Mouse (Mus musculus): ENCODE data around the gene Wdr20. TPM values are rescaled to one million over a fixed set of nuclear protein-coding genes. Genes with fewer than 3 reads are reported as not detected.
"Not testable (repeated sequence)": the region's sequence is repeated elsewhere in the genome, so short reads cannot be mapped to it uniquely, and the experiment has no call there.

The Wdr20 gene
- polyA plus RNA-seq (2012; ENCODE audit: insufficient read depth, insufficient read length, missing spikeins): 18.4 and 24.8 TPM in 2 replicates

- Histone ChIP-seq H3K4me3 (ENCODE audit: insufficient read depth, low read depth, low read length) (peak within 1 kb of the TSS; percentile 80), H3K27ac (replicated peaks; ENCODE audit: low read depth, low read length) (peak within 1 kb of the TSS; percentile 77), H3K4me1 (ENCODE audit: control insufficient read depth, insufficient read depth, insufficient read length, low read length) (peaks cover 5% of the 10 kb centered on the region; the same call in 1 of the 2 replicates)
Measured at GRCm38 (mm10) chr12:110737170-110738157, at the start of gene Wdr20. TSS of gene Wdr20 (plus strand) at chr12:110737944.

GRCm38 (mm10) chr12:110688921-110689320 is 48.8 kb upstream of the Wdr20 start:
- not testable (repeated sequence) for H3K4me3 ChIP-seq (ENCODE audit: insufficient read depth, low read depth, low read length); H3K27ac ChIP-seq (replicated peaks; ENCODE audit: low read depth, low read length)

GRCm38 (mm10) chr12:110689919-110690643 is 47.7 kb upstream of the Wdr20 start:
- Histone ChIP-seq H3K4me3 (ENCODE audit: insufficient read depth, low read depth, low read length) (no peak overlapping the region), H3K27ac (replicated peaks; ENCODE audit: low read depth, low read length) (no peak overlapping the region), H3K4me1 (ENCODE audit: control insufficient read depth, insufficient read depth, insufficient read length, low read length) (peaks cover 7% of the 10 kb centered on the region)

More at GRCm38 (mm10) chr12:110688921-110689320, 48.8 kb upstream of the Wdr20 start:
- not testable (repeated sequence) for H3K4me1 ChIP-seq (ENCODE audit: control insufficient read depth, insufficient read depth, insufficient read length, low read length)

GRCm38 (mm10) chr12:110693378-110693777 is 44.4 kb upstream of the Wdr20 start:
- H3K27ac ChIP-seq (replicated peaks; ENCODE audit: low read depth, low read length); H3K4me1 ChIP-seq (ENCODE audit: control insufficient read depth, insufficient read depth, insufficient read length, low read length); H3K4me3 ChIP-seq (ENCODE audit: insufficient read depth, low read depth, low read length): not testable (repeated sequence)

- Histone ChIP-seq H3K27ac (replicated peaks; ENCODE audit: low read depth, low read length) (peak overlapping the region; percentile 90), H3K4me3 (ENCODE audit: insufficient read depth, low read depth, low read length) (peak overlapping the region; percentile 94), H3K4me1 (ENCODE audit: control insufficient read depth, insufficient read depth, insufficient read length, low read length) (peaks cover 2% of the 10 kb centered on the region; the same call in 1 of the 2 replicates)
Measured at GRCm38 (mm10) chr12:110695676-110696171, 42.0 kb upstream of the Wdr20 start.

GRCm38 (mm10) chr12:110696173-110696974 is 41.4 kb upstream of the Wdr20 start:
- peak overlapping the region; percentile 94 for H3K4me3 ChIP-seq (ENCODE audit: insufficient read depth, low read depth, low read length)
- H3K4me1 ChIP-seq (ENCODE audit: control insufficient read depth, insufficient read depth, insufficient read length, low read length): peaks cover 2% of the 10 kb centered on the region; the same call in 1 of the 2 replicates
- H3K27ac ChIP-seq (replicated peaks; ENCODE audit: low read depth, low read length): peak overlapping the region; percentile 90

- Histone ChIP-seq H3K4me3 (ENCODE audit: insufficient read depth, low read depth, low read length) (peak overlapping the region; percentile 94), H3K27ac (replicated peaks; ENCODE audit: low read depth, low read length) (peak overlapping the region; percentile 63), H3K4me1 (ENCODE audit: control insufficient read depth, insufficient read depth, insufficient read length, low read length) (peaks cover 2% of the 10 kb centered on the region; the same call in 1 of the 2 replicates)
Measured at GRCm38 (mm10) chr12:110696975-110697400, 40.8 kb upstream of the Wdr20 start.

- no peak overlapping the region for H3K27ac ChIP-seq (replicated peaks; ENCODE audit: low read depth, low read length)
- no peak overlapping the region for H3K4me3 ChIP-seq (ENCODE audit: insufficient read depth, low read depth, low read length)
Measured at GRCm38 (mm10) chr12:110697457-110697856, 40.3 kb upstream of the Wdr20 start.

GRCm38 (mm10) chr12:110698080-110698479 is 39.7 kb upstream of the Wdr20 start:
- Histone ChIP-seq H3K4me3 (ENCODE audit: insufficient read depth, low read depth, low read length) (no peak overlapping the region), H3K27ac (replicated peaks; ENCODE audit: low read depth, low read length) (no peak overlapping the region), H3K4me1 (ENCODE audit: control insufficient read depth, insufficient read depth, insufficient read length, low read length) (peaks cover 2% of the 10 kb centered on the region; the same call in 1 of the 2 replicates)

More at GRCm38 (mm10) chr12:110697457-110697856, 40.3 kb upstream of the Wdr20 start:
- peaks cover 2% of the 10 kb centered on the region; the same call in 1 of the 2 replicates for H3K4me1 ChIP-seq (ENCODE audit: control insufficient read depth, insufficient read depth, insufficient read length, low read length)

GRCm38 (mm10) chr12:110698523-110699170 is 39.1 kb upstream of the Wdr20 start:
- H3K27ac ChIP-seq (replicated peaks; ENCODE audit: low read depth, low read length): no peak overlapping the region
- H3K4me1 ChIP-seq (ENCODE audit: control insufficient read depth, insufficient read depth, insufficient read length, low read length): peaks cover 2% of the 10 kb centered on the region; the same call in 1 of the 2 replicates
- no peak overlapping the region for H3K4me3 ChIP-seq (ENCODE audit: insufficient read depth, low read depth, low read length)

- Histone ChIP-seq H3K27ac (replicated peaks; ENCODE audit: low read depth, low read length) (no peak overlapping the region), H3K4me1 (ENCODE audit: control insufficient read depth, insufficient read depth, insufficient read length, low read length) (peaks cover 2% of the 10 kb centered on the region; the same call in 1 of the 2 replicates), H3K4me3 (ENCODE audit: insufficient read depth, low read depth, low read length) (no peak overlapping the region)
Measured at GRCm38 (mm10) chr12:110699171-110699547, 38.6 kb upstream of the Wdr20 start.

GRCm38 (mm10) chr12:110700730-110701129 is 37.0 kb upstream of the Wdr20 start:
- Histone ChIP-seq H3K4me3 (ENCODE audit: insufficient read depth, low read depth, low read length) (no peak overlapping the region), H3K27ac (replicated peaks; ENCODE audit: low read depth, low read length) (no peak overlapping the region), H3K4me1 (ENCODE audit: control insufficient read depth, insufficient read depth, insufficient read length, low read length) (peaks cover 2% of the 10 kb centered on the region; the same call in 1 of the 2 replicates)

GRCm38 (mm10) chr12:110701363-110701762 is 36.4 kb upstream of the Wdr20 start:
- H3K4me1 ChIP-seq (ENCODE audit: control insufficient read depth, insufficient read depth, insufficient read length, low read length); H3K4me3 ChIP-seq (ENCODE audit: insufficient read depth, low read depth, low read length); H3K27ac ChIP-seq (replicated peaks; ENCODE audit: low read depth, low read length): not testable (repeated sequence)

- no peak within 1 kb of the TSS for H3K27ac ChIP-seq (replicated peaks; ENCODE audit: low read depth, low read length)
- 0 out of 2 replicates have a peak, but pooled peaks cover 4% of the 10 kb centered on the region for H3K4me1 ChIP-seq (ENCODE audit: control insufficient read depth, insufficient read depth, insufficient read length, low read length)
- peak within 1 kb of the TSS; percentile 40 for H3K4me3 ChIP-seq (ENCODE audit: insufficient read depth, low read depth, low read length)
Measured at GRCm38 (mm10) chr12:110702556-110702955, 35.2 kb upstream of the Wdr20 start, which contains the start of gene Hsp90aa1. TSS of gene Hsp90aa1 (minus strand) at chr12:110702728.
